Mouse (Mus musculus): ENCODE results near the gene Cdkal1.

- no peak for TF ChIP-seq FLI1 (IDR thresholded peaks at IDR 0.05; ENCODE audit: low read length)
- no peak for TF ChIP-seq GATA1 (IDR thresholded peaks at IDR 0.05; ENCODE audit: borderline replicate concordance, low read length)
Measured at GRCm38 (mm10) chr13:29405316-29405715, 450.2 kb downstream of the Cdkal1 start.

Measured in megakaryocyte, embryonic 14.5 days (primary cell).